Mouse (Mus musculus): ENCODE data around the gene Dhx32.

Dhx32 gene

GRCm38 (mm10) chr7:133715387-133715786 is 67.1 kb downstream of the Dhx32 start:
- TF ChIP-seq GATA4 (IDR thresholded peaks at IDR 0.05; ENCODE audit: insufficient replicate concordance, low read length) = no peak

GRCm38 (mm10) chr7:133707301-133707700 is 75.2 kb downstream of the Dhx32 start:
- no peak for TF ChIP-seq GATA4 (IDR thresholded peaks at IDR 0.05; ENCODE audit: insufficient replicate concordance, low read length)

- TF ChIP-seq GATA4 (IDR thresholded peaks at IDR 0.05; ENCODE audit: insufficient replicate concordance, low read length) = no peak
Measured at GRCm38 (mm10) chr7:133703906-133704305, 78.6 kb downstream of the Dhx32 start.

- no peak for TF ChIP-seq GATA4 (IDR thresholded peaks at IDR 0.05; ENCODE audit: insufficient replicate concordance, low read length)
Measured at GRCm38 (mm10) chr7:133702333-133702732, 80.2 kb downstream of the Dhx32 start.

GRCm38 (mm10) chr7:133701366-133701765 is 81.2 kb downstream of the Dhx32 start:
- TF ChIP-seq GATA4 (IDR thresholded peaks at IDR 0.05; ENCODE audit: insufficient replicate concordance, low read length) = no peak

- no peak for TF ChIP-seq GATA4 (IDR thresholded peaks at IDR 0.05; ENCODE audit: insufficient replicate concordance, low read length)
Measured at GRCm38 (mm10) chr7:133699885-133700284, 82.6 kb downstream of the Dhx32 start.

- no peak for TF ChIP-seq GATA4 (IDR thresholded peaks at IDR 0.05; ENCODE audit: insufficient replicate concordance, low read length)
Measured at GRCm38 (mm10) chr7:133698021-133698709, 84.4 kb downstream of the Dhx32 start.

GRCm38 (mm10) chr7:133684701-133685100 is 97.8 kb downstream of the Dhx32 start:
- no peak for TF ChIP-seq GATA4 (IDR thresholded peaks at IDR 0.05; ENCODE audit: insufficient replicate concordance, low read length)

GRCm38 (mm10) chr7:133684110-133684509 is 98.4 kb downstream of the Dhx32 start:
- no peak for TF ChIP-seq GATA4 (IDR thresholded peaks at IDR 0.05; ENCODE audit: insufficient replicate concordance, low read length)

GRCm38 (mm10) chr7:133683626-133684025 is 98.9 kb downstream of the Dhx32 start:
- no peak for TF ChIP-seq GATA4 (IDR thresholded peaks at IDR 0.05; ENCODE audit: insufficient replicate concordance, low read length)

- TF ChIP-seq GATA4 (IDR thresholded peaks at IDR 0.05; ENCODE audit: insufficient replicate concordance, low read length) = no peak
Measured at GRCm38 (mm10) chr7:133679961-133680360, 102.6 kb downstream of the Dhx32 start, which contains the start of gene Mmp21. Gene Mmp21 (minus strand): TSS chr7:133680061.

- no peak for TF ChIP-seq GATA4 (IDR thresholded peaks at IDR 0.05; ENCODE audit: insufficient replicate concordance, low read length)
Measured at GRCm38 (mm10) chr7:133679439-133679838, 103.1 kb downstream of the Dhx32 start.

- no peak for TF ChIP-seq GATA4 (IDR thresholded peaks at IDR 0.05; ENCODE audit: insufficient replicate concordance, low read length)
Measured at GRCm38 (mm10) chr7:133678716-133679115, 103.8 kb downstream of the Dhx32 start.

- no peak for TF ChIP-seq GATA4 (IDR thresholded peaks at IDR 0.05; ENCODE audit: insufficient replicate concordance, low read length)
Measured at GRCm38 (mm10) chr7:133676002-133676401, 106.5 kb downstream of the Dhx32 start.
